Mouse (Mus musculus) CH12.LX (cell line): ENCODE data around the gene Ccdc36.

Experiments
- BHLHE40 ChIP-seq: IDR thresholded peaks from 2 replicates; pipeline ENCODE4 v1.6.1; 2011; ENCODE audit warnings: mild to moderate bottlenecking, low read depth, low read length, improper control_type of control experiment
- CHD1 ChIP-seq: IDR thresholded peaks from 2 replicates; pipeline ENCODE4 v1.6.1; 2012; ENCODE audit warnings: low read depth, low read length, improper control_type of control experiment, inconsistent platforms
- CTCF ChIP-seq, 2 experiments: IDR thresholded peaks in 1 of 2; conservative IDR thresholded peaks in 1 of 2; 2 replicates each; pipeline ENCODE4 v1.5.1; 2011 to 2012; ENCODE audit warnings: low read depth in 2 of 2, low read length in 2 of 2, improper control_type of control experiment in 1 of 2, inconsistent platforms in 1 of 2, mild to moderate bottlenecking in 1 of 2, moderate library complexity in 1 of 2
- EP300 ChIP-seq: IDR thresholded peaks from 2 replicates; pipeline ENCODE4 v1.6.1; 2011; ENCODE audit warnings: low read length, improper control_type of control experiment
- MEF2A ChIP-seq: IDR thresholded peaks from 2 replicates; pipeline ENCODE4 v1.6.1; 2014; ENCODE audit warnings: low read depth, mild to moderate bottlenecking, inconsistent platforms, low read length, improper control_type of control experiment, borderline replicate concordance
- MXI1 ChIP-seq: IDR thresholded peaks from 2 replicates; pipeline ENCODE4 v1.6.1; 2011; ENCODE audit warnings: mild to moderate bottlenecking, low read depth, low read length, improper control_type of control experiment
- NRF1 ChIP-seq: IDR thresholded peaks from 2 replicates; pipeline ENCODE4 v1.6.1; 2014; ENCODE audit warnings: low read depth, mild to moderate bottlenecking, inconsistent platforms, low read length, improper control_type of control experiment, moderate library complexity
- POLR2A ChIP-seq: IDR thresholded peaks from 2 replicates; pipeline ENCODE4 v1.6.1; 2011; ENCODE audit warnings: low read depth, mild to moderate bottlenecking, improper control_type of control experiment, low read length
- TBP ChIP-seq: conservative IDR thresholded peaks from 2 replicates; pipeline ENCODE4 v1.6.1; 2011; ENCODE audit warnings: low read depth, low read length, improper control_type of control experiment
- USF2 ChIP-seq: conservative IDR thresholded peaks from 2 replicates; pipeline ENCODE4 v1.6.1; 2011; ENCODE audit warnings: low read depth, low read length, improper control_type of control experiment
- ZNF384 ChIP-seq: IDR thresholded peaks from 2 replicates; pipeline ENCODE4 v1.6.1; 2012; ENCODE audit warnings: low read depth, low read length, improper control_type of control experiment, inconsistent platforms

DNA sequence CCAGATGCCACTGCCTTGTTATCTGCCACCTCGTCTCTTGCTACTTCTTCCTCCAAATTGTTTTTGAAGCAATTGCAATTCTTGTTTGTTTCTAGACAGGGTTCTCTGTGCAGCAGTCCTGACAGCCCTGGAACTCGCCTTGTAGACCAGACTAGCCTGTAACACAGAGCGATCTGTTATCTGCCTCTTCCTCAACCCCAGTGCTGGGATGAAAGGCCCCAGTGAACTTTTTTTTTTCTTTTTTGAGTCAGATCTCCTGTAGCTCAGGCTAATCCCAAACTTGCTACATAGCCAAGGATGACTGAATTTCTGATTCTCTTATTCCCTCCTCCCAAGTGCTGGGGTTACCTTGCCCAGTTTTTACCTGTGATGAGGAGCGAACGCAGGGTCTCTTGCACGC, 26.1 kb upstream of the Ccdc36 start:
- TF ChIP-seq CTCF (conservative IDR thresholded peaks at IDR 0.05 in 1 of 2, IDR thresholded peaks at IDR 0.05 in 1 of 2; ENCODE audit: low read depth in 2 of 2, low read length in 2 of 2) (no peak), ZNF384 (no peak), USF2 (no peak), MEF2A (no peak), BHLHE40 (no peak), POLR2A (no peak), CHD1 (no peak), NRF1 (no peak), EP300 (no peak), MXI1 (no peak), TBP (no peak)
